Mouse (Mus musculus) embryonic facial prominence, embryonic 11.5 days (tissue): ENCODE results near the gene Cacna2d2. TPM values are rescaled to one million over a fixed set of nuclear protein-coding genes. Genes with fewer than 3 reads are reported as not detected.

Experiments used
- ATAC-seq: fragments of 200-750 bp; cut with Nextera tagmentation; replicated peaks from 2 replicates; pipeline ENCODE4 v1.8.0; 2017; ENCODE audit warnings: low read depth; ENCODE audit not compliant: insufficient number of reproducible peaks, low FRiP score, low TSS enrichment
- DNase-seq: peaks from one replicate; pipeline ENCODE4 v3.0.0-alpha.2; 2015; ENCODE audit warnings: low spot score
- H3K27ac ChIP-seq: fragments of 300-500 bp; sonication (generic); replicated peaks from 2 replicates; pipeline ENCODE4 v1.5.1; 2014; ENCODE audit warnings: mild to moderate bottlenecking, low read depth, low read length, control low read depth
- H3K27me3 ChIP-seq: fragments of 300-500 bp; sonication (generic); 2 replicates; pipeline ENCODE4 v1.6.1; 2014; ENCODE audit warnings: mild to moderate bottlenecking, low read length, moderate library complexity, mixed read lengths; ENCODE audit not compliant: control insufficient read depth, insufficient read depth
- H3K36me3 ChIP-seq: fragments of 300-500 bp; sonication (generic); replicated peaks from 2 replicates; pipeline ENCODE4 v1.6.1; 2014; ENCODE audit warnings: low read depth, mild to moderate bottlenecking, low read length, moderate library complexity, mixed read lengths; ENCODE audit not compliant: control insufficient read depth, insufficient read depth
- H3K4me1 ChIP-seq: fragments of 300-500 bp; sonication (generic); 2 replicates; pipeline ENCODE4 v1.6.1; 2014; ENCODE audit warnings: low read length, mixed read lengths; ENCODE audit not compliant: control insufficient read depth, insufficient read depth
- H3K4me2 ChIP-seq: fragments of 300-500 bp; sonication (generic); 2 replicates; pipeline ENCODE4 v1.6.1; 2014; ENCODE audit warnings: low read depth, mild to moderate bottlenecking, control low read depth, low read length, moderate library complexity
- H3K4me3 ChIP-seq: fragments of 300-500 bp; sonication (generic); 2 replicates; pipeline ENCODE4 v1.5.1; 2014; ENCODE audit warnings: low read depth, low read length, control low read depth
- H3K9ac ChIP-seq: fragments of 300-500 bp; sonication (generic); replicated peaks from 2 replicates; pipeline ENCODE4 v1.6.1; 2014; ENCODE audit warnings: mild to moderate bottlenecking, control low read depth, low read length
- H3K9me3 ChIP-seq: fragments of 300-500 bp; sonication (generic); replicated peaks from 2 replicates; pipeline ENCODE4 v1.6.1; 2016; ENCODE audit warnings: mild to moderate bottlenecking, low read length, inconsistent platforms, mixed read lengths; ENCODE audit not compliant: control insufficient read depth
- WGBS: fragments of 180-500 bp; shearing (Covaris S2); extraction: QIAGEN DNeasy Blood & Tissue Kit; methylation state at CpG from one replicate; pipeline ENCODE4 v1.1.7; 2014; 5-methylcytosine and 5-hydroxymethylcytosine counted together
- polyA plus RNA-seq: library from polyadenylated mRNA; unstranded; fragments of >200 nt; fragmentation: Nextera tagmentation; extraction: Ambion mirVana; gene quantifications from 2 replicates; pipeline ENCODE4 v1.2.1, GENCODE M21; 2014

Gene Cacna2d2
- polyA plus RNA-seq, 1 experiment from 2014 or later: 0.63 TPM

- Histone ChIP-seq H3K27me3 (no peaks in the 10 kb centered on the region), H3K4me1 (no peaks in the 10 kb centered on the region; the same call in 1 of the 2 replicates), H3K27ac (no peak overlapping the region), H3K4me2 (no peak overlapping the region), H3K4me3 (no peak overlapping the region), H3K9me3 (no peaks in the 10 kb centered on the region), H3K36me3 (no peaks in the 10 kb centered on the region), H3K9ac (no peak overlapping the region)
- WGBS: 67% methylated on average over 6 of the region's 6 CpGs
- ATAC-seq (no peak), DNase-seq (no peak)
These were observed 91.2 kb downstream of the Cacna2d2 start for GRCm38 (mm10) chr9:107490625-107491024.

- no peak overlapping the region for H3K27ac ChIP-seq
- no peaks in the 10 kb centered on the region for H3K36me3 ChIP-seq
- no peak overlapping the region for H3K9ac ChIP-seq
- no peaks in the 10 kb centered on the region for H3K9me3 ChIP-seq
- 46% methylated on average over 1 of the region's 1 CpGs for WGBS
- no peaks in the 10 kb centered on the region for H3K27me3 ChIP-seq
- DNase-seq (peak; percentile 49), ATAC-seq (peak; percentile 72)
- H3K4me3 ChIP-seq: no peak overlapping the region
- no peak overlapping the region for H3K4me2 ChIP-seq
- H3K4me1 ChIP-seq: no peaks in the 10 kb centered on the region; the same call in 1 of the 2 replicates
These were observed 94.1 kb downstream of the Cacna2d2 start for GRCm38 (mm10) chr9:107493511-107493910.

GRCm38 (mm10) chr9:107494238-107494637 lies 94.8 kb downstream of the Cacna2d2 start:
- Histone ChIP-seq H3K4me2 (no peak overlapping the region), H3K4me3 (no peak overlapping the region), H3K36me3 (no peaks in the 10 kb centered on the region), H3K27ac (no peak overlapping the region), H3K27me3 (no peaks in the 10 kb centered on the region), H3K4me1 (no peaks in the 10 kb centered on the region; the same call in 1 of the 2 replicates), H3K9me3 (no peaks in the 10 kb centered on the region), H3K9ac (no peak overlapping the region)
- no peak for DNase-seq
- WGBS: 65% methylated on average over 12 of the region's 12 CpGs
- ATAC-seq: no peak

- Histone ChIP-seq H3K9me3 (no peaks in the 10 kb centered on the region), H3K27ac (no peak overlapping the region), H3K27me3 (no peaks in the 10 kb centered on the region), H3K4me1 (no peaks in the 10 kb centered on the region; the same call in 1 of the 2 replicates), H3K4me3 (no peak overlapping the region), H3K36me3 (no peaks in the 10 kb centered on the region), H3K4me2 (no peak overlapping the region), H3K9ac (no peak overlapping the region)
- DNase-seq (no peak), ATAC-seq (no peak)
- WGBS: 80% methylated on average over 3 of the region's 3 CpGs
These were observed 96.9 kb downstream of the Cacna2d2 start for GRCm38 (mm10) chr9:107496359-107496758.

- H3K4me3 ChIP-seq: no peak overlapping the region
- no peaks in the 10 kb centered on the region for H3K4me1 ChIP-seq
- no peak overlapping the region for H3K9ac ChIP-seq
- H3K9me3 ChIP-seq: no peaks in the 10 kb centered on the region
- H3K27me3 ChIP-seq: no peaks in the 10 kb centered on the region
- WGBS: 83% methylated on average over 3 of the region's 3 CpGs
- DNase-seq (no peak), ATAC-seq (no peak)
- H3K27ac ChIP-seq: no peak overlapping the region
- H3K36me3 ChIP-seq: no peaks in the 10 kb centered on the region
- H3K4me2 ChIP-seq: no peak overlapping the region
These were observed 101.4 kb downstream of the Cacna2d2 start for GRCm38 (mm10) chr9:107500708-107501286.

GRCm38 (mm10) chr9:107502131-107502846 lies 102.9 kb downstream of the Cacna2d2 start:
- Histone ChIP-seq H3K4me3 (no peak overlapping the region), H3K36me3 (no peaks in the 10 kb centered on the region), H3K4me1 (no peaks in the 10 kb centered on the region), H3K4me2 (no peak overlapping the region), H3K27me3 (no peaks in the 10 kb centered on the region; the same call in 1 of the 2 replicates), H3K9ac (no peak overlapping the region), H3K9me3 (no peaks in the 10 kb centered on the region), H3K27ac (no peak overlapping the region)
- DNase-seq (no peak), ATAC-seq (no peak)
- 92% methylated on average over 12 of the region's 12 CpGs for WGBS

- Histone ChIP-seq H3K4me1 (no peaks in the 10 kb centered on the region), H3K9me3 (no peaks in the 10 kb centered on the region), H3K27me3 (no peaks in the 10 kb centered on the region; the same call in 1 of the 2 replicates), H3K4me2 (no peak overlapping the region), H3K9ac (no peak overlapping the region), H3K4me3 (no peak overlapping the region), H3K27ac (no peak overlapping the region), H3K36me3 (no peaks in the 10 kb centered on the region)
- 72% methylated on average over 19 of the region's 19 CpGs for WGBS
- ATAC-seq: no peak
- no peak for DNase-seq
These were observed 105.5 kb downstream of the Cacna2d2 start for GRCm38 (mm10) chr9:107504662-107505537.
